Mouse (Mus musculus) left cerebral cortex, adult 9 months (tissue): ENCODE measurements around the gene Intu.
A peak's percentile ranks its signal among the peaks of the same experiment; 100 is the strongest.

Source experiments
- DNase-seq, 2 experiments: peaks; one replicate each; pipeline ENCODE4 v3.0.0; 2022; ENCODE audit warnings: low spot score in 2 of 2

Gene Intu

DNA sequence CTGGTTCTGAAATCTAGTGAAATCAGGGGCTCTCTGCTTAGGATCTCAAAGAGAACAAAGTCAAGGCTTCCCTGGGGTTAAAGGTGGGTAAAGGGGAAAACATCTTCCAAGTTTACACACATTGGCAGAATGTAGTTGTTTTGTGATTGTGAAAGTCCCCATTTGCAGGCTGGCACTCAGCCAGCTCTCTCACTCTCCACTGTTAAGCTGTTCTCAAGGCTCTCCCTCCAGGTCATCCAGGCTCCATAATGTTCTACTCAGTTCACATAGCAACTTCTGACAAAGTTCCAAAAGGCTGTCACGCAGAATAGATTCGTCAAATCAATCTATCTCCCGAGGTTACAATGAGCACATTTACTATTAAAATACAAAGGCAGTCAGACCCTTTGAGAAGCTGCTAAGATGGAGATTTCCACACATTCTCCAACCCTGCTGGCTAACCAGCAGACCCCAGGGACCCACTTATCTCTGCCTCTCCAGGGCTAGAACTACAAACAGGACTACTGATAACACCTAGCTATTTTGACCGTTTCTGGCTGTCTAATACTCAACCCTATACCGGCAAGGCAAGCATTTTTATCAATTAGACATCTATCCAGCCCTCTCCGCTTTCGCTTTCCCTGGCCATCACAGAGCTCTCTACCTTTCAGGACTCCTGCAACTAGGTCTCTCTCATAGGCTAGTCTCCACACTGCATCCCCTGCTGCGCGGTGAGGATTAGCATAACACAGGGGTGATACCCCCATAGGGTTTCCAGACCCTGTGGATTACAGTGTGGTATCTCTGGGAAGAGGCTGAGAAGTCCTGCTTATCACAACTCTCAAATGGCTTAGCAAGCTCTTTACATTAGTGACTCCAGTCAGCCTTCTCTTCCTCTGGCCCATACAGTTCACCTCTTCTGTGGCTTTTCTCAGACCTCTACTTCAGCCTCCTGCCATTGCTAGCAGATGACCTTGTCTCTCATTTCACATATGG is 2.8 kb upstream of the Intu start:
- no peak for DNase-seq

DNA sequence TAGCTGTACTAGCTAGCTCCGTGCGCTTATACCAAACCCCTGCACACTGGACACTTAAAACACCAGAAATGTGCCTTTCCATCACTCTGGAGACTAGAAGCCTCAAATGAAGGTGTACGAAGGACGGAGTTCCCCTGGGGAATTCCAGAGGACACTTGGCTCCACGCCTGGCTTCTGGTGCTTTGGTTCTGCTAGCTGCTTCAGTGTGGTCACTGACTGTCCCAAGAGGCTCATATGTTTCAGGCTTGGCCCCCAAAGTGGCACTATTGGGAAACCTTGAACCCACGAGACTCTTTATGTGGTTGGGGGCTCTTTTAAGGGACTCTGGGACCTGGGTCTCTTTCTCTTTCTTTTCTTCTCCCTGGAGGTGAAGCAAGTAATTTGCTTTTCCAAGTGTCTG is 2.1 kb upstream of the Intu start:
- no peak for DNase-seq

DNA sequence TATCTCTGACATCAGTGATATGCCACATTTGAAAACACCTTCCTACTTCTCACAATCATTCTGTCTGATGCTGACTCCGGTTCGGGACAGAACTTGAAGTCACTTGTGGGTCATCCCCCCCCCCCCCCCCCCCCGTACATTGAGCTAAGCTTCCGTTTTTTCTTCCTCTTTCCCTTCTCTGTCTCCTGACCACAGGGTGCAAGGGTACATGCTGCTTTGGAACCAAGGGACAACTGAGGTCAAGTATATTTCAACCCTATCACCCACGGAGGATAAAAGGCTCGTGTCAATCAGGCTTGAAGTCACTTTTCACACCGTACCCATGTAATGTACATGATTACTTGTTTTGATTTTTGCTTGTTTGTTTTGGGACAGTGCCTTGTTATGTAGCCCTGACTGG is 241 bp upstream of the Intu start:
- no peak for DNase-seq

DNA sequence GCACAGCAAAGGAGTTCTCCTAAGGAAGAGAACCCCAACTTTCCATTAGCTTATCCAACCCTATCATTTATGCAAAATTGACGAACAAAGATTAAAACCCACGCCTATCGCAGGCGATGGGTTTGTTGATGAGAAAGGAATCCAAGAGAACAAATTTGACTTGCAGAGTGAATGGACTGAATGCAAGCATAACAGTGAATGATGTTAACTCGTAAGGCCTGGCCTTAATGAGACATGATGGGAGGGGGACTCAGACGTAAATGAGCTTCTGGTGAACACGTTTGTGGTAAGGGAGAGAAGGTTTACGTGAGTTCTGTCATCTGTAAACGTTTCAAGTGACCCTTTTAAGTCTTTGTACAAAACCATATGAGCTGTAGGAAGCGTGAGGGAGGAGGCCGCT is 1.2 kb downstream of the Intu start:
- DNase-seq, result no peak

DNA sequence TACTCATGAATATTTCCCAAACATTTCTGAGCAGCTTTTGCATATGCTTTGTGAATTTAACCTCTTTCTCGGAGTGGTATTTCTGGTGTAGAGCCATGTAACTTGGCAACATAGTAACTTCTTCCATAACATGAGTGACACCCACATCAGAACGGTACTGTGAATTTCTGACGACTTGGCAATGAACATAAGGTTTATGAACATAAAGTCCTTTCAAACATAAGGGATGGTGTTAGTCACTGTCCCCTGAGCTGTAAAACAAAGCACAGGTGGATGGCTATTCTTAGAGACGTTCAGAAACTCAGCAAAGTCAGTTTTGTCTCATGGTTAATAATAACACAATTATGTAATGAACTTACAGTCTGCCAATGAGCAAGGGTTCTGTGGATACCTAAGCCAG is 3.1 kb downstream of the Intu start:
- DNase-seq, result no peak

DNA sequence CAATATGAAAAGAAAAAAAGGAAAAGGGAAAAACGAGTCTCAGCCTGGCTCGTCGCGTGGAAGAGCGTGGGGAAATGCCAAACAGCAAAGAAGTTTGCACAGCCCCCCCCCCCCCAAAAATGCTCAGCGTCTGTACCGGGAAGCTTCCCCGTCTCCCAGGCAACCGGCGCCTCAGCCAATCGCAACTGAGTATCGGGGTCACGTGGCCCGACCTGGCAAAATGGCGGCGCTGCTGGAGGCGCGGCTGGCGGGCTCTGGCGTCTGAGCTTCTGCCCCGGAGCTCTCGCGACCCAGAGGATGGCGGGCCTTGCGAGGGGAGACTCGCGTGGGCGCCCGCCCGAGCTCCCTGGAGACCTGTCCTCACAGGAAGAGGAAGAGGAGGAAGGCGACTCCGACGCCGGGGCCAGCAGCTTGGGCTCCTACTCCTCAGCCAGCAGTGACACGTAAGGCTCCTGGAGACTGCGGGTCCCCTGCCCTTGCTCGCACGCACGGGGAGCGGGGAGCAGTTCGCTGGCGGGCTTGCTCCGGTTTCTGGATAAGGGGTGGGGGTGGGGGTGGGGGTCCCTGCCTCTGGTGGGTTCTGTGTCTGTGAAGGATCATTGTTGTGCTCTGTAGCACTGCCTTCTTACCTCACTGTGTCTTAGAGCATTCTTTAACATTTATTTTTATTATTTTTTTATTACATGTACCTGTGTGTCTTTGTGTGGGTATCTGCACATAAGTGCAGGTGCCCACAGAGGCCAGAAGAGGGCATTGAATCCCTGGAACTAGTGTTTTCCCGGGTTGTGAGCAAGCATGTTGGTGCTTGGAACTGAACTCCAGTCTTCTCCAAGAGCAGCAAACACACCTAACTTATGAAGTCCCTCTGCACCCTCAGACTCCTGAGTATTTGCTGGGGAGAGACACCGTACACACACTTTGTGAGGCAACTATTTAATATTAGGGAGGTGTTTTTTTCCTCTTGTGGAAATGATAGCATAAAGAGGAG is 9.8 kb downstream of the Intu start:
- peak; percentile 39 to 89 for DNase-seq

DNA sequence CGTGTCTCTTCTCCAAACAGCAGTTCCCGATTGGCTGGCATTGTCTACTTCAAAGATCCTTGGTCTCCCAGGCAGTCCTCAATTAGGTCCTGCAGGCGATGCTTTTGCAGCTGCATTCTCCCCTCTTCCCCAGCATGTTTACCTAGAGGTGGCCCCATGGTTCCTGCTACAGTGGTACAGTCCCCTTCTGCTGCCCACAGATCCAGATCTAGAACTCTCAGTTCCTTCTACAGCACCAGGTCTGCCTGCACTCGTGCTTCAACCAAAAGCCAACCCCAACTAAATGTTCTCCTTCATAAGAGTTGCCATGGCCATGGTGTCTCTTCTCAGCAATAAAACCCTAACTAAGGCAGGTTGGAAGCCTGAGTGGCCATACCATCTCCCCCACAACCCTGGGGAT is 15.5 kb downstream of the Intu start:
- no peak for DNase-seq

DNA sequence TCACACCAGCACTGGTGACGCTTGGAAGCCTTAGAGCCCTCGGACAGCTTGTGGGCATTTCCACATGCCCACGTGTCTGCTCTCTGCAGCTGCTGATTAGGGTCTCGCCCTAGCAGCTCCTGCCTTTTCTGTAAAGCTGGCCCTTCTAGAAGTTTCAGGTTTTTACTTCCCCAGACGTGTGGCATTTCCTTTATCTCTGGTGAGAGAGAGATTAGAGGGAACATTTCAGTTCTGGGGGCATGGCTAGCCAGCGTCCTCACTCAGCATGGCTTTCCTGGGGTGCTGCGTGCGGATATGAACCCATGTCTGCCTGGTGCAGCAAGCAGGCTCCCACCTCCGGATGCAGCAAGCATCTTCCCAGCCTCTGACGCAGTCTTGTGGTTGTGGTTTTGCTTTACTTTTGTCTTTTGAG is 121.9 kb downstream of the Intu start:
- DNase-seq, result no peak

DNA sequence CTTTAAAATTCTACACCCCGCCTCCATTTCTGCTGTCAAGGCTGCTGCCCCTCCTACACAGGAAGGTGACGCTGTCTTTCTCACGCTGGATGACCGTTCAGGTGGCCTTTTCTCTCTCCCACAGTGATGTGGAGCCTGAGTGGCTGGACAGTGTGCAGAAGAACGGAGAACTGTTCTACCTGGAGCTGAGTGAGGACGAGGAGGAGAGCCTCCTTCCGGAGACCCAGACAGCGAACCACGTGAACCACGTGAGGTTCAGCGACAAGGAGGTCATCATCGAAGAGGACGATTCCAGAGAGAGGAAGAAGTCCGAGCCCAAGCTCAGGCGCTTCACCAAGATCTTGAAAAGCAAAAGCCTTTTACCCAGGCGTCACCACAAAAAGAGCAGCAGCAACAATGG is 122.5 kb downstream of the Intu start:
- no peak for DNase-seq

DNA sequence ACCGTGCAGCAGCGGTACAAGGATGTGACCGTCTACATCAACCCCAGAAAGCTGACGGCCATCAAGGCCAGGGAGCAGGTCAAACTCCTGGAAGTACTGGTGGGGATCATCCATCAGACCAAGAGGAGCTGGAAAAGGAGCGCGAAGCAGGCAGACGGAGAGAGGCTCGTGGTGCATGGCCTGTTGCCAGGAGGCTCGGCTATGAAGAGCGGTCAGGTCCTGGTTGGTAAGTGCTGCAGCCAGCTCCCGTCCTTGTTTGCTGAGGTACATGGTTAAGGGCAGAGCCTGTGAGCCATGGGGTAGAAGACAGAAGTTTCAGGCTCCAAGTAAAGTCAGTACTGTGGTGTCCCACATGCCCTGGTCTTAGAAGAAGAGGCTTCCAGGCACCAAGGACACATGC is 122.9 kb downstream of the Intu start:
- DNase-seq, result no peak

DNA sequence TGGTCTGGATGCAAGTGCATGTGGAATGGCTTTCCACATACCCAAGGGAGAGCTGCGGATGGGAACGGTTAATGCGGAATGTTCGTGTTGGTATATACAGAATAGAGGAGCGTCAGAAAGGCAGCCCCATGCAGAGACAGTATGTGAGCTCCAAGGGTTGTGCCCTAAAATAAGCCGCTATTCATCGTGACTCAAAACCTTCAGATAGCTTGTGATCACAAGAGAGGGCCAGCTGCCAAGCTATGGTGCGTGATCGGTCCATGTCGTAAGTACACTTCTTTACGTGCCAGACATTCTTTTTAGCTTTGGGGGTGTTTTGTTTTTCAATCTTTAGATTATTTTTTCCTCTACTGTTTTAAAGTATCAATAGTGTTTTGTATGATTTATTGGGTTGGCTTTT is 124.5 kb downstream of the Intu start:
- DNase-seq, result no peak

DNA sequence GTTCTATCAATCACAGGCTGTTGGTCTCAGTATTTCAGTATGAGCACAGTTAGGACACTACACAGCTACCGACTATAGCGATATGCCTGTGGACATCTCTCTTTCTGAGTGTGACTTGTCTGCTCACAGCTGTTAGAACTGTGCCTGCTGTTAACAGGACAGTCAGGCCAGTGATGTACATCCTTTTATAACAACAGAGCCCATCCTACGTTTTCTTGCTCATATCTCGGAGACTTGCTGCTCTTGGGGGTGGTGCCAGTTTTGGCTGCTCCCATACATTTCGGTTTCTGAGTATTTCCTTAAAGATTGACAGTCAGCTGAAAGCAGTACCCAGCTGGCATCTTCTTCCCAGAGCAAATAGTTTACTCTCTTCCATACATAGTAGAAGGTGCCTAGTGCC is 125.3 kb downstream of the Intu start:
- no peak for DNase-seq

DNA sequence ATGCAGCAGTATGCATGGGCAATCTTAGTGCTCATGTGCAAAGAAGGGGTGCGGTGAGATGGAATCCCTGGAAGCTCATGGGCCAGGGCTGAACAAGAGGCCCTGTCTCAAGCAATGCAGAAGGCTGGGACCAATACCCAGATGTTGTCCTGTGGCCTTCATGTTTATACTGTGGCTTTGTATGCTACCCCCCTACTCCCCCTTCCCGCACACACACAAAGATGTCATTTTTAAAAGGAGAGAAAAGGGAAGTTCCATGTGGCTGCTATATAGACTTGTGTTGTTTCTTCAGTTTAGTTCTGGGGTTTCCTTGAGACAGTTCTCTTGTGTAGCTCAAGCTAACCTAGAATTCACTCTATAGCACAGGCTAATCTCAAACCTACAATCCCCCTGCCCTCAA is 129.1 kb downstream of the Intu start:
- DNase-seq, result no peak

DNA sequence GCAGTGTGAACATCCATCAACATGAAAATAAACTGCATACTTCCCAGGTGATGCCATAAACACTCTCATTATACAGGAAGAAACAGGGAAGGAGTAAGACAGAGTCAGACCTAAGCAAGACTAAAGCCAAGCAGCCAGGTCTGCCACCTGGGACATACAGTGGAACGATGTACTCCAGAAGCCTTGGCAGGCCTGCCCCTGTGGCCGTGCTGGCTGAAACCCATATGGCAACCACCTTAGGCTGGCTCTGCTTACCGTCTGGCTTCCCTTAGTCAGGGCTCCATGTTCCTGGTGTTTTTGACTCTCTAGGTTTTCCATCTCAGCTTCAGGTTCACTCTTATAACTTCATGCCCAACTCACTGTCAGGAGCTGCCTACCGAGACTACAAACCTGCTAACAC is 135.0 kb downstream of the Intu start:
- no peak for DNase-seq

DNA sequence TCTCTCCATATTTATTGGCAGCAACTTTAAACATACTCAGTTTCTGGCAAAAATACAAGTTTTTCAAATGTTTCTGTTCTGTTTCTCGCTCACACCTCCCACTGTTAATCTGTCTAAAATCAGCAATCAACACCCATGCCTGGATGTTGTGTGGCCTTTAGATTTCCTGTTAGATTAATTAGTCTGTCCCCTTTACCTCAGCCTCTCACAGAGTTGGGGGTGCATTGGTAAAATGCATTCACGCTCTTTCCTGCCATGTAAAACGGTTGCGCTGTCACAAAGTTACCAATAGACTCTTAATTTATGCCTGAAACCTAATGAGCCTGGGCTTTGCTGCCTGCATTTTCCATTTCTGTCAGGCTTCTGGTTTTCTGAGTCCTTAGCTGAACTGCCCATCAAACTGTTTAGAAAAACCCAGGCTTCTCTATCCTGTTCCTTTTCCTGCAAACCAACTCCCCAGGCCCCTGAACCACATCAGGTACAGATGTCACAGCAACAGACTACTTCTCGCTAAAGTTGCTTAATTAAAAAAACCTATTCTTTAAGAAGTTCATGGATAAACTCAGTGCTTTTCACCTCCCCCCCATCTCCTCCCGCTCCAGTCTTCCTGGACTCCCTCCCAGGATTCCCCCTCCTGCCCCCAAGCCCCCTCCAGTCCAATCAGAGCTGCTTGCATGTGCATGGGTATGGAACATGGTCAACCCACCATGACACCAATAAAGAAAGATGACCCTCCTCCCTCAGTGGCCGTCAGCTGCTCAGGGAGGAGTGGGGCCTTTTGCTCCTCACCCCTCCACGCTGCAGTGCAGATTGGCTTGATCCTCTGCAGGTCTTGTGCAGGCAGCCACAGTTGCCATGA is 136.0 kb downstream of the Intu start:
- no peak for DNase-seq

DNA sequence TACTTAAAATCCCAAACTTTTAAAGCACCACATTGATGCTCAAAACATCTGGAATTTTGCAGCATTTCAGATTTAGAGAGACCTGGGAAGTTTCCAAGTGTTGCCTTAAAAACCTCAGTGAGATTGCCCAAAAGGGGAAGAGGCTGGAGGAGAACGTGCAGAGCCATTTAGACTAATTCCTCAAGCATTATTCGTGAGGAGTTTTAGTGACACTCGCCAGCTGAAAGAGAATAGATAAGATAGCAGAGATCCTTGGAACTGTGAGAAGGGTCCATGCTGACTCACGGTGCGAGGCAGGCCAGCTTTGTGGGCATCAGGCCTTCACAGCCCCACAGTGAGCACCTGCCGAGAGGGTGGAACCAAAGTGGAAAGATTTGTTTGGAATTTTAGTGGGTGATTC is 137.8 kb downstream of the Intu start:
- no peak for DNase-seq

DNA sequence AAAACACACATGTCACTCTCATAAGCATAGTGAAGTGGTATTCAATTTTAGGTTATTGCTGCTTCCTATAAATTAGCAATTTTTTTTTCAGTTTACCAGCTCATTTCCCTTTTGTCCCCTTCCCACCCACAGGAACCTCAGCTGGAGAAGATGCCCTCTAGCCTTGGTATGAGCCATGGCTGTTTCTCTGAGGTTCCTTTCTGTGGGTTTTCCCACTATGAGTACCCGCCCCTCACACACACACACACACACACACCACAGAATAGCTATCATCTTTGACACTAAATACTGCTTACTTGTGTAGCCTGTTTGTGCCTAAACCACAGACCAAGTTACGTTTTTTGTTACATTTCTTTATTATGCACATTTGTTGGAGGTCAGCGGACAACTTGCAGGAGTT is 138.3 kb downstream of the Intu start:
- DNase-seq, result no peak

DNA sequence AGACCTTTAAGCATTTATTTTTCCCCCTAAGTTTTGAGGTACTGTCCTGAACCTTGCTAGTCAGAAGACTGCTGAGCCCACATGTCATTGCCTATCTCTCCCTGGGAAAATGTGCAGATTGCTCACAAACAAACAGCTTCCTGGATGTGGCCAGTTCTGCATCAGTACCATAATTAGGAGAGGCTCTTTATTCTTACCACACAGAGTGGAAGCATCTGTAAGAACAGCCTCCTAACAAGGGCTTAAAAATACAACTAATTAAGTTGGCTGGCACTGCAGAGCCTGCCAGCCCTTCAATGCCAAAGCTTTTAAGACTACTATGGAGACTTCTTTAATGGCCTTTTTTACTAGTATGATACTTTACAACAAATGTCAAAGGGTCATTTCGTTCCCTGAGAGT is 142.4 kb downstream of the Intu start:
- no peak for DNase-seq

DNA sequence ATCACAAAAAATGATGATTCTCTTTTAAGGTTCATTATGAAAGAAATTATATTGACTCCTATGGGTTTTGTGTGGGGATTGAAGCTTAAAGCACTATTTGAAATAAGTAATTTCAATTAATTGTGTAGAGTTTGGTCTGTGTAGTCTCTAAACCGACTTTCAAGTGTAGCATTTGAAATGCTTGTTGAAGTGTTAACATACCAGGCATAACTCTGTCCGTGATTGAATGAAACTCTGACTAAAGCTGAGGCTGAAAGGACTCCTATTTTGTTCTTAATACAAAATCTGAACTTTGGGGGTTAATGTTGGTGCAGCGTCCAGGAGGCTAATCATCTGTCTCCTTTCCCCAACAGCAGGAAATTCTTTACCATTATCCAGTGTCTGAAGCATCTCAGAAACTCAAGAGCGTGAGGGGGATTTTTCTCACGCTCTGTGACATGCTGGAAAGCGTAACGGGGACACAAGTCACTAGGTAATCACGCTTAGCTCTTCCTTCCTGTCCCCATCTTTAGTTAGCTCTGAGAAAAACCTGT is 143.9 kb downstream of the Intu start:
- no peak for DNase-seq

DNA sequence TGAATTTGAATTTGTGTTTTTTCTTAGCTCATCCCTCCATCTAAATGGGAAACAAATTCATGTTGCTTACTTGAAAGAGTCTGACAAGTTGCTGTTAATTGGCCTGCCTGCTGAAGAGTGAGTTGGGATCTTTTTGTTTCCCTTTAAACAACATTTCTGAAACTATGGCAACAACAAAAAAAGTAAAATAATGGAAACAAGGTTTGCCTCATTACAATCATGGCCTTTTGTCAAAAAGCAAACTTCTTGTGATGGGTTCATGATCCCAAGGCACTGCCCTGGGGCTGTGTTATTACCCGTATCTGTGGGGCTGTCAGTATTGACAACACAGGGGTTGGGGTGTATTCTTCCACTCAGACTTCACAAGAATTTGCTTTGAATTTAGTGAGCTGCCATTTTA is 147.8 kb downstream of the Intu start:
- DNase-seq, result no peak

DNA sequence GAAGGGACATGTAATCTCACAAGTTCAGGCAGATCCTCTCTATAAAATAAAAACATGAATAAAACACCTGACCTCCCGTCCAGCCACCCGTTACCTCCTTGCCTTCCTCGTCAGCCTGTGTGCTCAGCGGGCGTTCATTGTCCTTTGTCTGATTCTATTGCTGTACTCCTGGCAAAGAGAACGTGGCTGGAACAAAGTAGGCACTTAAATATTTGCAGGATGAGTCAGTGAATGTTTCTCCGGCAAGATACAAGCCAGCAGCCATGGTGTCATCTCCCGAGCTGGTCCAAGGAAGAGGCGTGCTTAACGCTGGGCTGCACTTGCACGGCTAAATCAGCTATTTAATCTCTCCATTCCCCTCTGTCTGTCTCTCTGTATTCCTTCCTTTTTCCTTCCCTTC is 151.3 kb downstream of the Intu start:
- DNase-seq, result peak in 1 of 2 experiments; percentile 19
